Mouse (Mus musculus): ENCODE measurements at regions not wholly inside any gene's neighbourhood (a gene's known extent, or its start where the extent isn't known, plus 50 kb on each side); places are given as distances from the start of the nearest gene placed in this dataset.
A peak's percentile ranks its signal among the peaks of the same experiment; 100 is the strongest.

GRCm38 (mm10) chr8:115948916-115949315 lies 241.3 kb upstream of the Maf start:
- 78% methylated on average over 2 of the region's 2 CpGs for WGBS
- Histone ChIP-seq H3K36me3 (no peaks in the 10 kb centered on the region), H3K27me3 (ENCODE audit: low read depth, poor library complexity, severe bottlenecking) (no peaks in the 10 kb centered on the region), H3K4me3 (no peak overlapping the region), H3K4me1 (no peaks in the 10 kb centered on the region), H3K9me3 (replicated peaks) (no peaks in the 10 kb centered on the region), H3K27ac (no peak overlapping the region)
- DNase-seq (ENCODE audit: low spot score), result no peak

GRCm38 (mm10) chr8:115948036-115948435 lies 240.4 kb upstream of the Maf start:
- no peak overlapping the region for H3K27ac ChIP-seq
- peaks cover 6% of the 10 kb centered on the region for H3K4me1 ChIP-seq
- no peak for DNase-seq (ENCODE audit: low spot score)
- no peak overlapping the region for H3K4me3 ChIP-seq
- 82% methylated on average over 2 of the region's 2 CpGs for WGBS
- H3K36me3 ChIP-seq, result no peaks in the 10 kb centered on the region
- no peaks in the 10 kb centered on the region for H3K27me3 ChIP-seq (ENCODE audit: low read depth, poor library complexity, severe bottlenecking)
- H3K9me3 ChIP-seq (replicated peaks), result no peaks in the 10 kb centered on the region

DNA sequence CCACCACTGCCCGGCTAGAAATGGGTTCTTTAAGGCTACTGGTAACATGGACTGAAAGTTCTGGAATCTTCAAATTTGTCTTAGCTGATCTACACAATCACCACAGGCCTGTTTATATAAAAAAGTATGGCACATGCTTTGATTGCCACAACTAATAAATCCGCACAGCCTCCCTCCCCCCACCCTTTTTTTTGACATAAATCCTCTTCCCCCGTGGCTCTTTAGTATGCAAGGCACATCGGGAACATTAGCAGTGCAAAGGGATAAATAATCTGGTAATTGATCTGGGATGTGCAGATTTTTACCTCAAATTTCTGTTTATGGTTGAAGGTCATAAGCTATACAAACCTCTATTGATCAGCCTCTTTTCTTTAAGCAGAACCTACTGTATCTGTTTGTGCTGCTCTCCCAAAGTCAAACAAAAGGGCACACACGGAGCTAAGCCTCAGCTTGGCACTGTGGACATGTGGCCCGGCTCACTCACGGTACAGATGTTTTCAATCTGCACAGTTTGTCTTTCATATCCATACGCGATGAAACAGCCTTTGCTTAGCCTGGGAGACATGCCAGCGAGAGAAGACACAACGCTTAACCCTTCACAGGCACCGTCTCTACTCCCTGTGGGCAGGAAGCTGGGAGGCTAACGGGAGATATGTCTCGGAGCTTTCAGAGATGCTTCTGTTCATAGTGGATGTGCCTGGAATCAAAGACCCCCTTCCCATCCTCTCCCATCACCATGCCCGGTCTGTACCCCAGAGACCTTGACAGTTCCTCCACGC lies 235.3 kb upstream of the Maf start:
- H3K27ac ChIP-seq, result 0 out of 2 replicates have a peak overlapping the region, but pooled peaks have one; percentile 26
- H3K4me3 ChIP-seq, result no peak overlapping the region
- H3K36me3 ChIP-seq, result no peaks in the 10 kb centered on the region
- peak; percentile 40 for DNase-seq (ENCODE audit: low spot score)
- WGBS, result 43% methylated on average over 16 of the region's 16 CpGs
- peaks cover 11% of the 10 kb centered on the region for H3K4me1 ChIP-seq
- H3K27me3 ChIP-seq (ENCODE audit: low read depth, poor library complexity, severe bottlenecking), result no peaks in the 10 kb centered on the region
- H3K9me3 ChIP-seq (replicated peaks), result no peaks in the 10 kb centered on the region

- H3K9me3 ChIP-seq (replicated peaks), result no peaks in the 10 kb centered on the region
- DNase-seq (ENCODE audit: low spot score), result no peak
- no peak overlapping the region for H3K4me3 ChIP-seq
- no peaks in the 10 kb centered on the region for H3K36me3 ChIP-seq
- H3K27ac ChIP-seq, result no peak overlapping the region
- H3K27me3 ChIP-seq (ENCODE audit: low read depth, poor library complexity, severe bottlenecking), result no peaks in the 10 kb centered on the region
- WGBS, result 80% methylated on average over 8 of the region's 8 CpGs
- peaks cover 5% of the 10 kb centered on the region for H3K4me1 ChIP-seq
Measured at GRCm38 (mm10) chr8:115929472-115930210, 222.0 kb upstream of the Maf start.

- no peak for DNase-seq (ENCODE audit: low spot score)
- H3K4me1 ChIP-seq, result no peaks in the 10 kb centered on the region
- no peaks in the 10 kb centered on the region for H3K36me3 ChIP-seq
- WGBS, result 87% methylated on average over 6 of the region's 6 CpGs
- H3K27me3 ChIP-seq (ENCODE audit: low read depth, poor library complexity, severe bottlenecking), result no peaks in the 10 kb centered on the region
- no peak overlapping the region for H3K4me3 ChIP-seq
- H3K27ac ChIP-seq, result no peak overlapping the region
- no peaks in the 10 kb centered on the region for H3K9me3 ChIP-seq (replicated peaks)
Measured at GRCm38 (mm10) chr8:115921889-115922288, 214.3 kb upstream of the Maf start.

GRCm38 (mm10) chr8:115906650-115907049 lies 199.1 kb upstream of the Maf start:
- no peak overlapping the region for H3K4me3 ChIP-seq
- no peak for DNase-seq (ENCODE audit: low spot score)
- 88% methylated on average over 5 of the region's 5 CpGs for WGBS
- H3K4me1 ChIP-seq, result 0 out of 2 replicates have a peak, but pooled peaks cover 3% of the 10 kb centered on the region
- H3K9me3 ChIP-seq (replicated peaks), result no peaks in the 10 kb centered on the region
- no peaks in the 10 kb centered on the region for H3K36me3 ChIP-seq
- H3K27me3 ChIP-seq (ENCODE audit: low read depth, poor library complexity, severe bottlenecking), result no peaks in the 10 kb centered on the region
- H3K27ac ChIP-seq, result no peak overlapping the region

DNA sequence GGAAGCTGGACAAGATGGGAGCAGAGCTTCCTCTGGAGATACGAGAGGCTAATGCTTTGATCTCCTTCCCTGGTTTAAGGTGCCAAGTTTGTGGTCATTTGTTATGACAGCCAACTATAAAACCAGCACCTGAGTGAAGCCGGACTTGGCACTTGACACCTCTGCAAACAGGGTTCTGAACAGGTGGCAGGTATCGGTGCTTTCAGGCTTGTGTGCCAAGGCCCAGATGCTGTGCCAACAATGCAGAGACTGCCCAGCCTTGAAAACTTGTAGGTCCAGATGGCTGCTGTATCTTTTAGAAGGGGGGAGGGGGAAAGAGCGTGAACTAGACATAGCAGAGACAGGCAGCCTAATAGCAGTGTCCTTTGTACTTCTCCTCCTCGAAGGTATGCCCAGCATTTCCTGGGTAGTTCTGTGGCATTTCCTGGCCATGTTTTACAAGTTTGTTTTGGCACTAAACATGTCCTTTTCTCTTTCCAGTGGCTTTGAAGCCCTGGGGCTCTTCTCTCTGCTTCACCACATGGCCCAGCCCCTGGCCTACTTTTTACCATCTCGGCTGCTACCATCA lies 196.3 kb upstream of the Maf start:
- Histone ChIP-seq H3K4me1 (0 out of 2 replicates have a peak, but pooled peaks cover 3% of the 10 kb centered on the region), H3K27ac (no peak overlapping the region), H3K27me3 (ENCODE audit: low read depth, poor library complexity, severe bottlenecking) (no peaks in the 10 kb centered on the region), H3K36me3 (no peaks in the 10 kb centered on the region), H3K9me3 (replicated peaks) (no peaks in the 10 kb centered on the region), H3K4me3 (no peak overlapping the region)
- 81% methylated on average over 6 of the region's 6 CpGs for WGBS
- DNase-seq (ENCODE audit: low spot score), result no peak

DNA sequence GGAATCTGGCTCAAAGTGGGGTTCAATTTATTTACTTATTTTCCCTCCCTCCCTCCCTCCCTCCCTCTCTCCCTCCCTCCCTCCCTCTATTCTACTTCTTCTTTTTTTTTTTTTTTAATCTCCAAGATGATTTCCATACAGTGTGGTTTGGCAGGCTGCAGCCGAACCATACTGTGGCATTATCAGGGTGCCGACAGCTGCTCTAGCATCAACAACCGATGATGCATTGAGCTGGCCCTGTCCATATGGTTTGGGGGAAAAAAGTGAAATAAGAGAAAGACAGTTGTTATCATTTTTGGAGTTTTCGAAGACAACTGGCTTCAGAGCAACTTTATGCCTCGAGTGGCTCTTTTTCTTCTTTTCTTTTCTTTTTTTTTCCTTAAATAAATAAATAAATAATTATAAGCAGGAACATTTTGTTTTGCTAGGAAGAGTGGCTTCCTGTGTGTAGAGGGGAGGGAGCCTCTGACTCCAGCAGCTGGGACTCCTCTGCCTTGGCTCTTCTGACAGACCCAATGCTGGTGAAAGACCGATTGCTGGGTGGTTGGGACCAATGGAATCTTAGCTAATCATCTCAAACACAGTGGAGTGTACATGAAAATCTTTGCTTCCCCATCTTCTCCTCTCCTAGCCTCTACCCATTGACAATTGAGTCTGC lies 190.1 kb upstream of the Maf start:
- no peak overlapping the region for H3K27ac ChIP-seq
- 91% methylated on average over 6 of the region's 6 CpGs for WGBS
- H3K4me1 ChIP-seq, result no peaks in the 10 kb centered on the region
- no peaks in the 10 kb centered on the region for H3K9me3 ChIP-seq (replicated peaks)
- no peak overlapping the region for H3K4me3 ChIP-seq
- no peaks in the 10 kb centered on the region for H3K27me3 ChIP-seq (ENCODE audit: low read depth, poor library complexity, severe bottlenecking)
- DNase-seq (ENCODE audit: low spot score), result no peak
- H3K36me3 ChIP-seq, result no peaks in the 10 kb centered on the region

GRCm38 (mm10) chr8:115897086-115897485 lies 189.5 kb upstream of the Maf start:
- DNase-seq (ENCODE audit: low spot score), result no peak
- H3K4me1 ChIP-seq, result no peaks in the 10 kb centered on the region
- 93% methylated on average over 4 of the region's 4 CpGs for WGBS

DNA sequence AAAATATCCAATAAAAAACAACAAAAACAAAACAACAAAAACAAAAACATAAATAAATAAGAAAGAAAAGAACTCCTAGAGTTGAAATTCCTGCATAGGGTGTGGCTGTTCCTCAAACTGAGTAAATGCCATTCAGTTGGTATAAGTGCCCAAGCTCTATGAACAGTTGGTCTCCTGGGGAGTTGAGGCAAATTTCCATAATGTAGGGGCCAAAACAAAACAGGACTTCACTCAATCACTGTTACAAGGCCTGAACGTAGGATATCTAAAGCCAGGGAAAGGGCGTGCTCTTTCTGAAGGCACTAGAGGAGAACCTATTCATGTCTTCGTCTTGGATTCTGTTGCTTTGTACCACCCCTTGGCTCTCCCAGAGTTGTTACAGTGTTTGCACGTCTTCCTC lies 188.5 kb upstream of the Maf start:
- no peak overlapping the region for H3K4me3 ChIP-seq
- H3K36me3 ChIP-seq, result no peaks in the 10 kb centered on the region
- no peaks in the 10 kb centered on the region for H3K4me1 ChIP-seq
- no peak overlapping the region for H3K27ac ChIP-seq
- no peaks in the 10 kb centered on the region for H3K27me3 ChIP-seq (ENCODE audit: low read depth, poor library complexity, severe bottlenecking)
- no peak for DNase-seq (ENCODE audit: low spot score)
- no peaks in the 10 kb centered on the region for H3K9me3 ChIP-seq (replicated peaks)
- 87% methylated on average over 4 of the region's 4 CpGs for WGBS

More at GRCm38 (mm10) chr8:115897086-115897485, 189.5 kb upstream of the Maf start:
- H3K36me3 ChIP-seq, result no peaks in the 10 kb centered on the region
- H3K9me3 ChIP-seq (replicated peaks), result no peaks in the 10 kb centered on the region
- H3K4me3 ChIP-seq, result no peak overlapping the region
- H3K27me3 ChIP-seq (ENCODE audit: low read depth, poor library complexity, severe bottlenecking), result no peaks in the 10 kb centered on the region
- H3K27ac ChIP-seq, result no peak overlapping the region

- WGBS, result 88% methylated on average over 4 of the region's 4 CpGs
- Histone ChIP-seq H3K27ac (no peak overlapping the region), H3K4me1 (peaks cover 4% of the 10 kb centered on the region; the same call in 1 of the 2 replicates), H3K36me3 (no peaks in the 10 kb centered on the region), H3K27me3 (ENCODE audit: low read depth, poor library complexity, severe bottlenecking) (no peaks in the 10 kb centered on the region), H3K4me3 (no peak overlapping the region), H3K9me3 (replicated peaks) (no peaks in the 10 kb centered on the region)
- no peak for DNase-seq (ENCODE audit: low spot score)
Measured at GRCm38 (mm10) chr8:115888278-115888677, 180.7 kb upstream of the Maf start.

DNA sequence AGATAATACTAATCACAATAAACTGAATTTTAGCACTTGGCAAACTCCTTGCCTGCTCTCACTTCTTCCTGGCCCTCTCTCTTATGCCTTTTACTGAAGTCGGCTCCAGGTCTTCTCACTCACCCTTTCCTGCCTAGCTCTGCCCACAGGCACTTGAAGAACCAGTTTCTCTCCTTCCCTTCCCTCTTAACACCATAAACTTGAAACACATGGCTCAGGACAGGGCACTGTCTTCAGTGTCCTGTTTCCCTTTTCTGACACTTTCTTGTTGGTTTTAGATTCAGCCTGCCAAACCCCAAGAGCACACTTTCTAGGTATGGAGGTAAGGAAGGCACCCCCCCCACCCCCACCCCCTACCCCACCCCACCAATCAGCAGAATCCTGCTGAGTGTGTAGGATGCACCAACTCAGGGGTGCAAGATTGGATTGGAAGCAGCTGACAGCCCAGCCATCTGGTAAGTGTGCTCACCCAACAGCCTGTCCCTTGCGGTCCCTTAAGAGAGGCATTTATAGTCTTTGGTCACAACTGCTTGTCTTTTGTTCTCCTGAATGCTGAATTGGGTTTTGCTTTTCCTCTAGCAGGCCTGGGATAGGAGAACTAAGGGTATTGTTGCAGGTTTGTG lies 177.6 kb upstream of the Maf start:
- no peak for DNase-seq (ENCODE audit: low spot score)
- no peak overlapping the region for H3K27ac ChIP-seq
- no peaks in the 10 kb centered on the region for H3K9me3 ChIP-seq (replicated peaks)
- no peaks in the 10 kb centered on the region for H3K36me3 ChIP-seq
- H3K27me3 ChIP-seq (ENCODE audit: low read depth, poor library complexity, severe bottlenecking), result no peaks in the 10 kb centered on the region
- peaks cover 4% of the 10 kb centered on the region; the same call in 1 of the 2 replicates for H3K4me1 ChIP-seq
- WGBS, result 39% methylated on average over 2 of the region's 2 CpGs
- H3K4me3 ChIP-seq, result no peak overlapping the region
